Mouse (Mus musculus) heart, embryonic 16.5 days (tissue): Measurements from ENCODE around the gene Raph1. TPM values are rescaled to one million over a fixed set of nuclear protein-coding genes. Genes with fewer than 3 reads are reported as not detected.

Experiments used
- ATAC-seq: fragments of 200-750 bp; cut with Nextera tagmentation; replicated peaks from 2 replicates; pipeline ENCODE4 v1.8.0; 2017; ENCODE audit warnings: moderate number of reproducible peaks; ENCODE audit not compliant: insufficient read depth, low FRiP score; ENCODE audit errors: extremely low read depth
- H3K27ac ChIP-seq: fragments of 300-500 bp; sonication (generic); 2 replicates; pipeline ENCODE4 v1.5.1; 2014; ENCODE audit warnings: mild to moderate bottlenecking, low read length, control low read depth, moderate library complexity
- H3K27me3 ChIP-seq: fragments of 300-500 bp; sonication (generic); 2 replicates; pipeline ENCODE4 v1.6.1; 2014; ENCODE audit warnings: low read length, mixed read lengths; ENCODE audit not compliant: control insufficient read depth, insufficient read depth
- H3K36me3 ChIP-seq: fragments of 300-500 bp; sonication (generic); 2 replicates; pipeline ENCODE4 v1.6.1; 2014; ENCODE audit not compliant: control insufficient read depth, insufficient read depth
- H3K4me1 ChIP-seq: fragments of 300-500 bp; sonication (generic); 2 replicates; pipeline ENCODE4 v1.6.1; 2014; ENCODE audit warnings: low read length, mixed read lengths; ENCODE audit not compliant: control insufficient read depth, insufficient read depth
- H3K4me2 ChIP-seq: fragments of 300-500 bp; sonication (generic); 2 replicates; pipeline ENCODE4 v1.6.1; 2014; ENCODE audit warnings: low read depth, mild to moderate bottlenecking, control low read depth, low read length
- H3K4me3 ChIP-seq: fragments of 300-500 bp; sonication (generic); 2 replicates; pipeline ENCODE4 v1.5.1; 2014; ENCODE audit warnings: mild to moderate bottlenecking, control low read depth, low read length
- H3K9ac ChIP-seq: fragments of 300-500 bp; sonication (generic); 2 replicates; pipeline ENCODE4 v1.6.1; 2014; ENCODE audit warnings: low read length, control low read depth
- H3K9me3 ChIP-seq: fragments of 300-500 bp; sonication (generic); replicated peaks from 2 replicates; pipeline ENCODE4 v1.6.1; 2016; ENCODE audit warnings: low read length; ENCODE audit not compliant: control insufficient read depth
- WGBS: fragments of 180-500 bp; shearing (Covaris S2); extraction: QIAGEN DNeasy Blood & Tissue Kit; methylation state at CpG from one replicate; pipeline ENCODE4 v1.1.7; 2014; 5-methylcytosine and 5-hydroxymethylcytosine counted together
- polyA plus RNA-seq: library from polyadenylated mRNA; unstranded; fragments of >200 nt; fragmentation: Nextera tagmentation; extraction: Ambion mirVana; gene quantifications from 2 replicates; pipeline ENCODE4 v1.2.1, GENCODE M21; 2015

Gene Raph1
- 51.4 and 54.2 TPM in 2 replicates for polyA plus RNA-seq

- Histone ChIP-seq H3K36me3 (peaks cover 3% of the 10 kb centered on the region; the same call in 1 of the 2 replicates), H3K9ac (peak within 1 kb of the TSS; percentile 98), H3K4me3 (peak within 1 kb of the TSS; percentile 95), H3K27ac (peak within 1 kb of the TSS; percentile 98), H3K4me2 (peak within 1 kb of the TSS; percentile 68), H3K4me1 (peaks cover 10% of the 10 kb centered on the region), H3K27me3 (no peaks in the 10 kb centered on the region), H3K9me3 (no peaks in the 10 kb centered on the region)
- peak; percentile 98 for ATAC-seq
- WGBS, result under 1% methylated on average over 70 of the region's 92 CpGs
Observed at GRCm38 (mm10) chr1:60566631-60567311, at the start of gene Raph1. Gene Raph1, minus strand, starts transcription at chr1:60567104.

GRCm38 (mm10) chr1:60615703-60616102, 48.8 kb upstream of the Raph1 start:
- no peak overlapping the region for H3K4me2 ChIP-seq
- WGBS, result 72% methylated on average over 1 of the region's 1 CpGs

GRCm38 (mm10) chr1:60614902-60615301, 48.0 kb upstream of the Raph1 start:
- no peaks in the 10 kb centered on the region for H3K27me3 ChIP-seq
- H3K9me3 ChIP-seq, result no peaks in the 10 kb centered on the region
- no peak overlapping the region for H3K9ac ChIP-seq
- H3K4me3 ChIP-seq, result no peak overlapping the region
- H3K36me3 ChIP-seq, result no peaks in the 10 kb centered on the region
- 36% methylated on average over 1 of the region's 1 CpGs for WGBS
- 0 out of 2 replicates have a peak, but pooled peaks have one; percentile 14 for ATAC-seq
- H3K27ac ChIP-seq, result no peak overlapping the region
- no peak overlapping the region for H3K4me2 ChIP-seq
- H3K4me1 ChIP-seq, result peaks cover 16% of the 10 kb centered on the region

More at GRCm38 (mm10) chr1:60615703-60616102, 48.8 kb upstream of the Raph1 start:
- Histone ChIP-seq H3K4me3 (no peak overlapping the region), H3K4me1 (peaks cover 13% of the 10 kb centered on the region), H3K9ac (no peak overlapping the region), H3K27ac (no peak overlapping the region), H3K36me3 (no peaks in the 10 kb centered on the region), H3K27me3 (no peaks in the 10 kb centered on the region), H3K9me3 (no peaks in the 10 kb centered on the region)
- no peak for ATAC-seq

- Histone ChIP-seq H3K4me2 (no peak overlapping the region), H3K9me3 (no peaks in the 10 kb centered on the region), H3K4me1 (peaks cover 22% of the 10 kb centered on the region), H3K9ac (no peak overlapping the region), H3K4me3 (no peak overlapping the region), H3K27me3 (no peaks in the 10 kb centered on the region), H3K36me3 (no peaks in the 10 kb centered on the region), H3K27ac (no peak overlapping the region)
- no peak for ATAC-seq
- 73% methylated on average over 3 of the region's 3 CpGs for WGBS
Observed at GRCm38 (mm10) chr1:60611968-60612367, 45.1 kb upstream of the Raph1 start.

GRCm38 (mm10) chr1:60610631-60611030, 43.7 kb upstream of the Raph1 start:
- Histone ChIP-seq H3K36me3 (no peaks in the 10 kb centered on the region), H3K9ac (no peak overlapping the region; the same call in 1 of the 2 replicates), H3K4me2 (no peak overlapping the region), H3K27me3 (no peaks in the 10 kb centered on the region), H3K9me3 (no peaks in the 10 kb centered on the region), H3K27ac (peak overlapping the region; percentile 75), H3K4me1 (peaks cover 22% of the 10 kb centered on the region), H3K4me3 (no peak overlapping the region)
- 37% methylated on average over 4 of the region's 4 CpGs for WGBS
- 0 out of 2 replicates have a peak, but pooled peaks have one; percentile 9 for ATAC-seq

- Histone ChIP-seq H3K9ac (no peak overlapping the region), H3K4me2 (no peak overlapping the region), H3K4me1 (peaks cover 17% of the 10 kb centered on the region), H3K4me3 (no peak overlapping the region), H3K27me3 (no peaks in the 10 kb centered on the region), H3K27ac (peak overlapping the region; percentile 83), H3K9me3 (no peaks in the 10 kb centered on the region), H3K36me3 (no peaks in the 10 kb centered on the region)
- ATAC-seq, result peak; percentile 73
- WGBS, result 35% methylated on average over 8 of the region's 8 CpGs
Observed at GRCm38 (mm10) chr1:60609011-60609775, 42.3 kb upstream of the Raph1 start.

GRCm38 (mm10) chr1:60604481-60605021, 37.6 kb upstream of the Raph1 start:
- peaks cover 6% of the 10 kb centered on the region; the same call in 1 of the 2 replicates for H3K4me1 ChIP-seq
- no peaks in the 10 kb centered on the region for H3K9me3 ChIP-seq
- no peak overlapping the region for H3K4me2 ChIP-seq
- H3K36me3 ChIP-seq, result no peaks in the 10 kb centered on the region
- no peaks in the 10 kb centered on the region for H3K27me3 ChIP-seq
- WGBS, result 80% methylated on average over 3 of the region's 3 CpGs
- no peak overlapping the region for H3K9ac ChIP-seq
- H3K4me3 ChIP-seq, result no peak overlapping the region
- ATAC-seq, result no peak
- H3K27ac ChIP-seq, result no peak overlapping the region

GRCm38 (mm10) chr1:60600682-60601081, 33.8 kb upstream of the Raph1 start:
- WGBS, result 91% methylated on average over 6 of the region's 6 CpGs

GRCm38 (mm10) chr1:60599926-60600325, 33.0 kb upstream of the Raph1 start:
- H3K4me3 ChIP-seq, result no peak overlapping the region
- no peak overlapping the region for H3K4me2 ChIP-seq
- H3K27me3 ChIP-seq, result no peaks in the 10 kb centered on the region
- 84% methylated on average over 3 of the region's 3 CpGs for WGBS
- no peak overlapping the region for H3K9ac ChIP-seq
- no peaks in the 10 kb centered on the region for H3K9me3 ChIP-seq
- no peaks in the 10 kb centered on the region for H3K36me3 ChIP-seq
- no peaks in the 10 kb centered on the region for H3K4me1 ChIP-seq
- H3K27ac ChIP-seq, result no peak overlapping the region
- no peak for ATAC-seq

More at GRCm38 (mm10) chr1:60600682-60601081, 33.8 kb upstream of the Raph1 start:
- Histone ChIP-seq H3K27ac (no peak overlapping the region), H3K4me2 (no peak overlapping the region), H3K36me3 (no peaks in the 10 kb centered on the region), H3K9me3 (no peaks in the 10 kb centered on the region), H3K4me3 (no peak overlapping the region), H3K27me3 (no peaks in the 10 kb centered on the region), H3K9ac (no peak overlapping the region), H3K4me1 (no peaks in the 10 kb centered on the region)
- ATAC-seq, result no peak
